Mouse (Mus musculus): ENCODE measurements around the gene Faap24.

DNA sequence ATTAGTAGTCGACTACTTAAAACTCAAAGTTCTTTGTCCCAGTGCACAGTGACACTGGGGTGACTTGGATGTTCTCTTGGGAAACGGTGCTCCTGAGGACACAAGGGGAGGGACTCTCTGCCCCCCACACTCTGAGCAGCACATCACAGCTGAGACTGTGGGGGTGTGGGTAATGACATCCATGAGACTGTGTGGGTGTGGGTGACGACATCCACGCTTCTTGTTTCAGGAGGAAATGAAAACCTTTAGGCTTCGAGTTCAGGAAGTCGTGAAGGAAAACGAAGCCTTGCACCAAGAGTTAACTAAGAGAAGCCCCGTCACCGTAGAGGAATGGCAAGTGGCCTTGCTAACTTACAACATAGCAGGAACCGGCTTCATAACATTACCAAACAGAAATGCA lies 26.4 kb upstream of the Faap24 start:
- TF ChIP-seq CTCF (IDR thresholded peaks at IDR 0.05; ENCODE audit: low read depth, low read length) = no peak
- no peak for TF ChIP-seq TAL1 (conservative IDR thresholded peaks at IDR 0.05; ENCODE audit: low read depth, low read length)

All from G1E (cell line).